Mouse (Mus musculus) embryo, embryonic 11.5 days (tissue): ENCODE results near the gene Carns1.

Source experiments
- DNase-seq: peaks from one replicate; pipeline ENCODE4 v3.0.0-alpha.2; 2012; ENCODE audit warnings: low read depth, low spot score

Gene Carns1

DNA sequence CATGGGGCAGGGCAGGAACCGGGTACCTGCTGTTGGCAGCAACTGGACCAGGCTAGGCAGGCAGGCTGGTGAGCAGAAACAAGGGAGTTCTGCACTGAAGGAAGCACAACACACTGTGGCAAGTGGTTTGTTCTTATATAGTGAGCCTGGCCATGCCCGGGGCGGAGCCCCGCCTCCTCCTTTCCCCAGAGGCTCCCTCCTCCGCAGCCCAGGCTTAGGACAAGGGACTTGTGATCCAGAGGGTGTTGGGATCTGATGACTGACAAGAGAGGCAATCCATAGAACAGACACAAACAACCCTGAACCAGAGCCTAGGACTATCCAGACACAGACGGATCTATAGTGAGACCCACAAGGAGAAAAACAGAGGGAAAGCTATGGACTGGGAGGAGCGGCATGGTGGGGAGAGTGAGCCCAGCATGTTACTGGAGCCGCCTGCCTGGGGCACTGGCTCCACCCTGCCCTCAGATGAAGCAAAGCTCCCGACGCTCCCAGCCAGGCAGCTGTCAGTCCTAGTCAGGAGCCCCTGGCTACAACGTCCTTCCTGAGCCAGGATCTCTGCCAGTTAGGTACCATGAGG lies at the start of gene Carns1:
TSS of gene Carns1 (minus strand) at position 112 of the 580 bp plus-strand sequence.
- DNase-seq = no peak

- no peak for DNase-seq
Observed at GRCm38 (mm10) chr19:4222165-4222564, 46.9 kb upstream of the Carns1 start.

GRCm38 (mm10) chr19:4220957-4221743 lies 45.9 kb upstream of the Carns1 start:
- no peak for DNase-seq

DNA sequence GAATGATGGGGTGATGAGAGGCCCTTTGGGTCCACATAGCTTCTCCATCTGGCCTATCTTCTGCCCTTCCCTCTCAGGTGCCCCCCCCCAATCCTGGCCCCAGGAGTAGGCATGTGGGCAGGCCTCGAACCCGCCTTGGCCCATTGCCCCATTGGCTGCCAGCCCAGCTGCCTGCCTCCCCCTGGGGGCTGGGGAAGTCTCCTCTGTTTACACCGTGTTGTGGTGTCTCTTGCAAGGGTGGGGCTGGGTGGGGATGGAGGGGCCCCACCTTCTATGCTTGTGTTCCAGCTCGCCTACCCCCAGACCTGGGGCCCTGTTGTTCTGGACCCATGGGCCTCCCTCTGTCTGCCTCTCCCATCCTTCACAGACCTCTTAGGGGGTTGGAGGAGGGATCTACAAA lies 45.1 kb upstream of the Carns1 start:
- DNase-seq = no peak

DNA sequence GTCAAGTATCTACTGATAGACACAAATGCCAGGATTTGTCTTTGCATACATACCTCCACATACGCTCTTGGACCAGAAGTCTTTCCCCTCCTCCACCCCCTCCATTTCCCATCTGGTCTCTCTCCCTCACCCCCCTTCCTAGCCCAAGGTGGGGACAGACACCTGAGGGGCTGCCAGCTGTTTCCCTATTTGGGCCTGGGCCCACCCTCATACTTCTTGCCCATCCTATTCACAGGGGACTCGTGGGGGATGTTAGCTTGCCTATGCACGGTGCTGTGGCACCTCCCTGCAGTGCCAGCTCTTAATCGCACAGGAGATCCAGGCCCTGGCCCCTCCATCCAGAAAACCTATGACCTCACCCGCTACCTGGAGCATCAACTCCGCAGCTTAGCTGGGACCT lies 44.7 kb upstream of the Carns1 start:
- no peak for DNase-seq

DNA sequence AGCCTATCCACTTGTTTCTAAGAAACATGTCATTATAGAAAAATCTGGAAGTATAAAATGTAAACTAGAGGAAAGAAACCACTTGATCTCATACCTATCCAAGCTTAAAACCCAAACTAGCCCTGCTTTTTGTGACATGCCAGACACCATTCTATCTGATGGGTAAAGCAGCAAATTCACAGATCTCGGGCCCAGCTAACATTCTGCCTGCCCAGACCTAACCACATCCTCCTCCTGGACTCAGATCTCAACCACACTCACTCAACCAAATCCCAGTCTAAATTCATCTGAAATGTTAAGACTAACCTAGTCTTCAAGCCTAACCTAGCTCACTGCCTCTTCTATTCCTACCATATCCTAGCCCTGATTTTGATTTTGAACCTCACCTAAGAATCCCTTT lies 43.5 kb upstream of the Carns1 start:
- no peak for DNase-seq

- DNase-seq = no peak
Observed at GRCm38 (mm10) chr19:4218293-4218692, 43.0 kb upstream of the Carns1 start.

- DNase-seq = no peak
Observed at GRCm38 (mm10) chr19:4217855-4218254, 42.6 kb upstream of the Carns1 start.

GRCm38 (mm10) chr19:4217140-4217539 lies 41.9 kb upstream of the Carns1 start:
- DNase-seq = no peak

DNA sequence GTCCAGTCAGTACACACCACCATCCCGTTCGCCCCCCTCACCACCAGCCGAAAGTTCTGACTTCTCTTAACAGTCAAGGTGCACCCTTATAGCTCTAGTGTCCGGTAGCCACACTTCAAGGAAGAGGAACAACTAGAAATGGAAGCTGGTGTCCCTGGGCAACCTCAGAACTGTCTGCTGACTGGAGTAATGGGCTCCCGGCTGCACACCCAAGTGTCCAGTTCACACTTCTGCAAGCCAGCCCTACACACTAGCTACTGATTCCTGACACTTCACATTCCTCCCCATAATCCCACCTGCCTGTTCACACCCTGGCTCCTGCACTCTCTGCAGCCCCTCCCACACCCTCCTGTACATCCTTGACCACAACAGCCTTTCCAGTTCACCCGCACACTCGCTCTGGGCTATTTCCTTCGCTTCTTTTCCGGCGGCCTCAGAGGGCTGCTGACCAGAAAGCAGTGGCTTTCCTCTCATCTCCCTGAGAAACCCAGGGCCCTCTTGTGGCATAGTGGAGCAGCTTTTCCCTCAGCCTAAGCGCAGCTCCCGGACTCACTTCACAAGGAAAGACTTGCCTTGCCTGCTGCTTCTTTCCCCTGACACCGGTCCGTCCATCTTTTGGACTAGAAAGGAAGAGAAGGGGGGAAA lies 40.9 kb upstream of the Carns1 start:
- no peak for DNase-seq

GRCm38 (mm10) chr19:4215451-4215840 lies 40.2 kb upstream of the Carns1 start:
- DNase-seq = no peak

GRCm38 (mm10) chr19:4214771-4215450 lies 39.6 kb upstream of the Carns1 start:
- no peak for DNase-seq

GRCm38 (mm10) chr19:4214071-4214770 lies 38.9 kb upstream of the Carns1 start, which contains the start of the genes Clcf1 and AC109138.7:
Gene Clcf1 (plus strand): TSS chr19:4214238.
Gene AC109138.7 (plus strand): TSS chr19:4214357.
- no peak for DNase-seq

GRCm38 (mm10) chr19:4213524-4213974 lies 38.3 kb upstream of the Carns1 start:
- DNase-seq = no peak

GRCm38 (mm10) chr19:4211891-4212588 lies 36.8 kb upstream of the Carns1 start:
- no peak for DNase-seq

DNA sequence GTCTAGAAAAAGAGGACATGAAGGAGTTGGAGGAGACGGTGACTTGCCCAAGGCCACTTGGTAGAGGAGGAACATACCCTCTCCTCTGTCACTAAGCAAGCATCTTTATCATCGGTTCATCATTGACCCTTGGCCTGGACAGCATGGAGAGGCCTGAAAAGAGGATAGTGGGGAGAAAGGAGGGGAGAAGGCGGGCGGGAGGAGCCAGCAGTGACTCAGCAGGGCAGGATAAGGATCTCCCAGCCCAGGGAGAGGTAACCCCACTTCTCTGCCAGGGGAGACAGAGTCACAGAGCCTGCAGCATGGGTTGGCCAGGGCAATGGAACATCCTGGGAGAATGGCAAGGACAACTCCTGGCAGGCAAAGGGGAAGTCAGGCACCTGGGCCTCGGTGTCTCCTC lies 33.3 kb upstream of the Carns1 start:
- DNase-seq = no peak

GRCm38 (mm10) chr19:4206971-4207370 lies 31.7 kb upstream of the Carns1 start:
- peak; percentile 66 for DNase-seq

GRCm38 (mm10) chr19:4204889-4205288 lies 29.6 kb upstream of the Carns1 start:
- no peak for DNase-seq

DNA sequence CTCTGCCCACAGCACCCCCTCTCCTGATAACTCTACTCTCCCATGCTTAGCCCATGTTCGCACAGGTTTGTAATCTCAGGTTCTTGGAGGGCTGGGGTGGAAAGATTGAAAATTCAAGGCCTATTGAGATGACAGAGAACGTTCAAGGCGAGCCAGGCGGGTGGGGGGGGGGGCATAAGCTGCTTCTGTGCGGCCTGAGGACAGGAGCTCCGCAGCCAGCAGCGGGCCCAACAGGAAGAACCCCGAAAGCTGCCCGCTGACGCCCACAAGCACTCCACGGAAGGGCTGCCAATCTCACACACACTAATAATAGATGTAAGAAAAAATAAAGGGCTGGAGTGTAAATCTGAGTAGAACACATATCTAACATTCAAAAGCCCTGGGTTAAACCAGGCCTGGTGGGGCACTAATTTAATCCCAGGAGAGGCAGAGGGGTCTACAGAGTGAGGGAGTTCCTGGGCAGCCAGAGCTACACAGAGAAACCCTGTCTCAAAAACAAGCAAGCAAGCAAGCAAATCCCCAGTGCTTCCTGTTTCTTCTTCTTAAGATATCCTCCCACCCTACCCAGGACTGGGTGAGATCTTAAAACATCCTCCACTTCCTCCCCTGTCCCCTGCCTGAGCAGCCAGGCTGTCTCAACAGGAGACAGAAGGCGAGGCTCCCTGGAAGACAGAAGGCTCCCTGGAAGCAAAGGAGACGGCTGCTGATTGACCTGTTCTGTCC lies 28.5 kb upstream of the Carns1 start:
- DNase-seq = no peak

DNA sequence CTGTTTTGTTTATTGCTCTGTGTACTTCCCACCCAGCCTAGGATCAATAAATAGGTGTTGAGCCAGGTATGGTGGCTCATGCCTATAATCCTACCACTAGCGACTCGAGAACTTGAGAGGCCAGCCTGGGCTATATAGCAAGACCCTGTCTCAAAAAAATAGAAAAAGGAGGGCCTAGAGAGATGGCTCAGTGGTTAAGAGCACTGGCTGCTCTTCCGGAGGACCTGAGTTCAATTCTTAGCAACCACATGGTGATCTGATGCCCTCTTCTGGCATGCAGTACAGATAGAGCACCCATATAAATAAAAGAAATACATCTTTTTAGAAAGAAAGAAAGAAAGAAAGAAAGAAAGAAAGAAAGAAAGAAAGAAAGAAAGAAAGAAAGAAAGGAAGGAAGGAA lies 27.9 kb upstream of the Carns1 start:
- no peak for DNase-seq
